Mouse (Mus musculus) midbrain, embryonic 10.5 days (tissue): Measurements from ENCODE around the gene Zswim3. TPM values are rescaled to one million over a fixed set of nuclear protein-coding genes. Genes with fewer than 3 reads are reported as not detected.

Experiments used
- DNase-seq: peaks from one replicate; pipeline ENCODE4 v3.0.0-alpha.2; 2017; ENCODE audit warnings: low spot score
- H3K27ac ChIP-seq: fragments of 300-500 bp; sonication (generic); replicated peaks from 2 replicates; pipeline ENCODE4 v1.5.1; 2016; ENCODE audit warnings: mild to moderate bottlenecking
- H3K27me3 ChIP-seq: fragments of 300-500 bp; sonication (generic); 2 replicates; pipeline ENCODE4 v1.6.1; 2016; ENCODE audit warnings: low read depth, mild to moderate bottlenecking; ENCODE audit not compliant: poor library complexity, severe bottlenecking
- H3K36me3 ChIP-seq: fragments of 300-500 bp; sonication (generic); 2 replicates; pipeline ENCODE4 v1.6.1; 2016; ENCODE audit warnings: mild to moderate bottlenecking, moderate library complexity
- H3K4me1 ChIP-seq: fragments of 300-500 bp; sonication (generic); 2 replicates; pipeline ENCODE4 v1.6.1; 2016
- H3K4me3 ChIP-seq: fragments of 300-500 bp; sonication (generic); 2 replicates; pipeline ENCODE4 v1.5.1; 2016; ENCODE audit warnings: mild to moderate bottlenecking, moderate library complexity
- H3K9me3 ChIP-seq: fragments of 300-500 bp; sonication (generic); replicated peaks from 2 replicates; pipeline ENCODE4 v1.6.1; 2016; ENCODE audit warnings: mild to moderate bottlenecking
- WGBS: fragments of 180-500 bp; shearing (Covaris S2); methylation state at CpG from one replicate; pipeline ENCODE4 v1.1.7; 2016; 5-methylcytosine and 5-hydroxymethylcytosine counted together
- polyA plus RNA-seq: library from polyadenylated mRNA; unstranded; fragments of >200 nt; fragmentation: Nextera tagmentation; extraction: Ambion mirVana; gene quantifications from 2 replicates; pipeline ENCODE4 v1.2.1, GENCODE M21; 2016

Zswim3 gene
- polyA plus RNA-seq, 1 experiment from 2014 or later, result 9.7 TPM

DNA sequence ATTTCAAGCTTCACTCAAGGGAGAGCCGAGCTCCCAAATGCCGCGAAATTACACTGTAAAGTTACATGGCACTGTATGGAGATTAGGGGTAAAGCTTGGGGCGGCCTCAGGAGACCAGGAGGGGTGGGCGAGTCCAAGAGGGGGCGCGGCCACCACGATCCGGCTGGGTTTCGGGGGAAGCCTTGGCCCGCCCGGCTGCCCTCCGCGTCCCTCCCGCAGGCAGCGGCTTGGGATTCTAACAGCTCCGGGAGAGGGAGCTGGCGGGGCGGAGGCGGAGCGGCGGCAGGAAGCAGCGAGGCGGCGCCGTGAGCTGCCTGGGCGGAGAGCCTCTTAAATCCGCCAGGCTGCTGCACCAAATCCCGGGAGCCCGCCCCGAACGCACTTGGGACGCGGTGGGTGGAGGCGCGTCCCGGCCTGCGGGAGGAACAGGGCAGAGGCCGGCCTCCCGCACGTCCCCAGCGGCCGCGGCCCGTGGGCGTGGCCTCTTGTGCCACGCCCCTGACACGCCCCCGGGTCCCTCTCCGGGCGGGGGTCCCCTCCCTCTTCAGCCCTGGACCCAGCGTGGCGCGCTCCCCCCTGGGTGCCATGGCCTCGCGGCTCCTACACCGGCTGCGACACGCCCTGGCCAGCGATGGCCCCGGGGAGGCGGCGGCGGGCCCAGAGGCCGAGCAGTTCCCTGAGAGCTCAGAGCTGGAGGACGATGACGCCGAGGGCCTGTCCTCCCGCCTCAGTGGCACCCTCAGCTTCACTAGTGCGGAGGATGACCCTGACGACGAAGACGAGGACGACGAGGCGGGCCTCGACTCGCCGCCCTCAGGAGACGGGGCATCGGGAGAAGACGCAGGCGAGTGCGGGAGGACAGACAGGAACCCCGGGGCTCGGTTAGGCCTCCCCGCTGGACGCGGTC, 19.2 kb upstream of the Zswim3 start, which contains the start of gene Snx21:
Snx21 (plus strand) TSS at position 343 of the 907 bp plus-strand sequence.
- Histone ChIP-seq H3K4me3 (peak within 1 kb of the TSS; percentile 77), H3K27me3 (peaks cover 13% of the 10 kb centered on the region; the same call in 1 of the 2 replicates), H3K27ac (peak within 1 kb of the TSS; percentile 88), H3K9me3 (no peaks in the 10 kb centered on the region), H3K36me3 (peaks cover 20% of the 10 kb centered on the region), H3K4me1 (peaks cover 34% of the 10 kb centered on the region)
- DNase-seq, result peak; percentile 87
- WGBS, result under 1% methylated on average over 89 of the region's 89 CpGs

DNA sequence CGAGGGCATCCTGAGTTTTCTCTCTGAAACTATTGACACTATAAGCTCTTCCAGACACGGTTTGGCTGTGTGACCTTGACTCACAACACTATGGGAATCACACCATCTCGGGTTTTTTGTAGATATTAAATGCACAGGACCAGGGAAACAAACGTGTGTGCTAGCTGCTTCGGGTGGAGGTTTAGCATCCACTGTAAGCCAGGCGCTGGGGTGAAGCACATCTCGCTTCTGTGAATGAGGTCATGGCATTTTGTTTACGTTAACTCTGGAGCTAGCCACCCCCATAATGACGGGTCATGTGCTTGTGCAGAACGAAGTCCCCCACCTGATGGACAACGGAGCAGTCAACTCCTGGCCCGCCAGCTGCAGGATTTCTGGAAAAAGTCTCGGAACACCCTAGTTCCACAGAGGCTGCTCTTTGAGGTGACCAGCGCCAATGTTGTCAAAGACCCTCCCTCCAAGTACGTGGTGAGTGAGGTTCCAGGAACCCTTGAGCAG, 18.5 kb upstream of the Zswim3 start:
- WGBS, result 14% methylated on average over 15 of the region's 15 CpGs
- peak overlapping the region; percentile 77 for H3K4me3 ChIP-seq
- peaks cover 27% of the 10 kb centered on the region for H3K36me3 ChIP-seq
- H3K27me3 ChIP-seq, result peaks cover 13% of the 10 kb centered on the region; the same call in 1 of the 2 replicates
- H3K9me3 ChIP-seq, result no peaks in the 10 kb centered on the region
- peaks cover 34% of the 10 kb centered on the region for H3K4me1 ChIP-seq
- H3K27ac ChIP-seq, result peak overlapping the region; percentile 88
- no peak for DNase-seq

- peaks cover 34% of the 10 kb centered on the region for H3K4me1 ChIP-seq
- H3K36me3 ChIP-seq, result peaks cover 33% of the 10 kb centered on the region
- peaks cover 13% of the 10 kb centered on the region; the same call in 1 of the 2 replicates for H3K27me3 ChIP-seq
- 91% methylated on average over 3 of the region's 3 CpGs for WGBS
- peak overlapping the region; percentile 77; the same call in 1 of the 2 replicates for H3K4me3 ChIP-seq
- no peak overlapping the region for H3K27ac ChIP-seq
- DNase-seq, result no peak
- no peaks in the 10 kb centered on the region for H3K9me3 ChIP-seq
These were observed 17.9 kb upstream of the Zswim3 start for GRCm38 (mm10) chr2:164787032-164787431.

- H3K4me1 ChIP-seq, result peaks cover 34% of the 10 kb centered on the region
- no peak overlapping the region for H3K4me3 ChIP-seq
- peaks cover 41% of the 10 kb centered on the region for H3K36me3 ChIP-seq
- DNase-seq, result no peak
- peaks cover 13% of the 10 kb centered on the region; the same call in 1 of the 2 replicates for H3K27me3 ChIP-seq
- WGBS, result 85% methylated on average over 10 of the region's 10 CpGs
- H3K9me3 ChIP-seq, result no peaks in the 10 kb centered on the region
- no peak overlapping the region for H3K27ac ChIP-seq
These were observed 17.1 kb upstream of the Zswim3 start for GRCm38 (mm10) chr2:164787779-164788178.

- no peak for DNase-seq
- Histone ChIP-seq H3K36me3 (peaks cover 47% of the 10 kb centered on the region), H3K4me1 (peaks cover 34% of the 10 kb centered on the region), H3K4me3 (no peak overlapping the region), H3K9me3 (no peaks in the 10 kb centered on the region), H3K27me3 (peaks cover 13% of the 10 kb centered on the region; the same call in 1 of the 2 replicates), H3K27ac (no peak overlapping the region)
- 66% methylated on average over 4 of the region's 4 CpGs for WGBS
These were observed 16.5 kb upstream of the Zswim3 start for GRCm38 (mm10) chr2:164788411-164788810.

- H3K36me3 ChIP-seq, result peaks cover 63% of the 10 kb centered on the region
- 83% methylated on average over 4 of the region's 4 CpGs for WGBS
- no peaks in the 10 kb centered on the region for H3K9me3 ChIP-seq
- no peak for DNase-seq
- H3K4me1 ChIP-seq, result peaks cover 24% of the 10 kb centered on the region
- H3K27me3 ChIP-seq, result peaks cover 8% of the 10 kb centered on the region; the same call in 1 of the 2 replicates
- H3K27ac ChIP-seq, result no peak overlapping the region
- H3K4me3 ChIP-seq, result no peak overlapping the region
These were observed 14.4 kb upstream of the Zswim3 start for GRCm38 (mm10) chr2:164790451-164790850.

- Histone ChIP-seq H3K27me3 (peaks cover 4% of the 10 kb centered on the region; the same call in 1 of the 2 replicates), H3K4me3 (no peak overlapping the region), H3K4me1 (peaks cover 11% of the 10 kb centered on the region), H3K27ac (no peak overlapping the region), H3K36me3 (peaks cover 77% of the 10 kb centered on the region), H3K9me3 (no peaks in the 10 kb centered on the region)
- DNase-seq, result no peak
- WGBS, result 96% methylated on average over 18 of the region's 18 CpGs
These were observed 13.0 kb upstream of the Zswim3 start for GRCm38 (mm10) chr2:164791841-164792261.

DNA sequence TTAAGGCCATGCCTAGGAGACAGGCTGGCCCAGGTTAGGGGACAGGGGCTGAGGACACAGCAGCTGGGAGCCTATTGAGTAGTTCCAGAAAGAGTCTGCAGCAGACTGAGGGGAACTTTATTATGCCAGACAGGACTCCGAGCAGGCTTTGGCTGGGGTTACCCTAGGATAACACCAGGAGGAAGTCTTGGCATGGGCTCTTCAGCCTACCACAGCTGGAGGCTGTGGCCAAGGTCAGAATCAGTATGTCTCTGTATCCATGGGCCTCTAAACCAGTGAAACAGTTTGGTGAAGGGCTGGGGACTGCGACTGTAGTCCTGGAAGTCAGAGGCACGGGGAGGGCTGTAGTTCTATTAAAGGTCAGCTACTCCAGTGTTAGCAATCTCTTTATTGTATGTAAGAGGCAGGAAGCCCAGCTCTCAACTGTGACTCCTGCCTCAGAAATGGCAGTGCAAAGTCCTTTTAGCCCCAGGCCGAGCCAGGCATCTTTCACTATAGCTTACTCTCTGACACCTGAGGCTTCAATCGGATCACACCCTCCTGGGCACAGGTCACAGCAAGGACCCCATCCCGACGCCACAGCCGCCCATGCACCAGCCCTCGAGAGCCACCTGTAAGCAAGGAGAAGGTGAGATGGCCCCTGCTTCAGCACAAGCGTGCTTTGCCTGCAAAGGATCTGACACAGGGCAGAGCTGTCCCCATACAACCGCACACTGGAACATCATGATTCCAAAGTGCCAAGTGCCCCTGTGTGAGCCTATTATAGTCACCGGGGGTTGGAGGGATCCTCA, 12.3 kb upstream of the Zswim3 start:
- DNase-seq, result no peak
- H3K27ac ChIP-seq, result no peak overlapping the region
- no peak overlapping the region for H3K4me3 ChIP-seq
- peaks cover 83% of the 10 kb centered on the region for H3K36me3 ChIP-seq
- no peaks in the 10 kb centered on the region for H3K9me3 ChIP-seq
- peaks cover 8% of the 10 kb centered on the region; the same call in 1 of the 2 replicates for H3K4me1 ChIP-seq
- WGBS, result 94% methylated on average over 12 of the region's 12 CpGs
- no peaks in the 10 kb centered on the region for H3K27me3 ChIP-seq

- Histone ChIP-seq H3K4me3 (no peak overlapping the region), H3K4me1 (peaks cover 7% of the 10 kb centered on the region; the same call in 1 of the 2 replicates), H3K9me3 (no peaks in the 10 kb centered on the region), H3K27ac (no peak overlapping the region), H3K36me3 (peaks cover 88% of the 10 kb centered on the region), H3K27me3 (no peaks in the 10 kb centered on the region)
- 96% methylated on average over 3 of the region's 3 CpGs for WGBS
- peak; percentile 44 for DNase-seq
These were observed 11.7 kb upstream of the Zswim3 start for GRCm38 (mm10) chr2:164793236-164793635.

DNA sequence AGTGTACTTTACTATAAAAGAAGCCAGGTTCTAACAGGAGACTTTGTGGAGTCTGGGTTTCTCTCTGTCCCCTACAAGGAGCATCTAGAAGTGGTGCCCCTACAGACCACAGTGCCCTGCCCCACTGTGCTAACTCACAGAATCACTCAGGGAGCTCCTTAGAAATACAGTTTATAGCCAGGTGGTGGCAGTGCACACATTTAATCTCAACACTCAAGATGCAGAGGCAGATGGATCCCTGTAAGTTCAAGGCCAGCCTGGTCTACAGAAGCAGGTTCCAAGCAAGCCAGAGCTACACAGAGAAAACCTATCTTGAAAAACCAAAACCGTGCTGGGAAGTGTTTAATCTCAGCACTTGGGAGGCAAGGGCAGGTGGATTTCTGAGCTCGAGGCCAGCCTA, 11.1 kb upstream of the Zswim3 start:
- H3K27ac ChIP-seq, result no peak overlapping the region
- H3K4me1 ChIP-seq, result peaks cover 3% of the 10 kb centered on the region; the same call in 1 of the 2 replicates
- H3K27me3 ChIP-seq, result no peaks in the 10 kb centered on the region
- H3K4me3 ChIP-seq, result no peak overlapping the region
- no peaks in the 10 kb centered on the region for H3K9me3 ChIP-seq
- 86% methylated on average over 2 of the region's 2 CpGs for WGBS
- DNase-seq, result no peak
- H3K36me3 ChIP-seq, result peaks cover 88% of the 10 kb centered on the region

DNA sequence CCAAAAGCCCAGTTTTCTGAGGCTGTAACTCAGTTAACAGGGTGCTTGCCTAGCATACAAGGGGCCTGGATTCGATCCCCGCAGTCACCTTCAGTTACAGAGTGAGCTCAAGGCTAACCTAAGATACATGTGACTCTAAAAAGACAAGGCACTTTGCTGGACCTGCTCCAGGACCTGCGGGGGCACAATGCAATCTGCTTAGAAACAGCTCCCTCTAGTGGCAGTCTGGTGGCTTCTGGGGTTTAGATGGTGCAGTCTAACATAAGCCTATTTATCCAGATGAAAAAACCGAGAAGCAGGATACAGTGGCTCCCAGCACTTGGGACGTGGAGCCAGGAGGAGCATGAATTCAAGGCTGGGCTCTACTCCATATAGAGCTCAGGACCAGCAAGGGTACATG, 10.6 kb upstream of the Zswim3 start:
- WGBS, result 42% methylated on average over 5 of the region's 5 CpGs

GRCm38 (mm10) chr2:164795868-164796267, 9.0 kb upstream of the Zswim3 start:
- 92% methylated on average over 4 of the region's 4 CpGs for WGBS
- no peak for DNase-seq
- Histone ChIP-seq H3K27ac (no peak overlapping the region), H3K27me3 (no peaks in the 10 kb centered on the region), H3K36me3 (peaks cover 93% of the 10 kb centered on the region), H3K4me3 (no peak overlapping the region), H3K9me3 (no peaks in the 10 kb centered on the region), H3K4me1 (no peaks in the 10 kb centered on the region)

More for the DNA sequence above, 10.6 kb upstream of the Zswim3 start:
- Histone ChIP-seq H3K9me3 (no peaks in the 10 kb centered on the region), H3K4me3 (no peak overlapping the region), H3K27ac (no peak overlapping the region), H3K27me3 (no peaks in the 10 kb centered on the region), H3K4me1 (no peaks in the 10 kb centered on the region), H3K36me3 (peaks cover 89% of the 10 kb centered on the region)
- peak; percentile 76 for DNase-seq
